Mouse (Mus musculus) cerebellum, postnatal 36 days (tissue): Measurements from ENCODE around the gene Mrpl2.
A peak's percentile ranks its signal among the peaks of the same experiment; 100 is the strongest.

Experiments
- DNase-seq, 2 experiments: peaks; one replicate each; pipeline ENCODE4 v3.0.0; 2021 to 2022; ENCODE audit warnings: mixed read lengths in 2 of 2

Mrpl2 gene

DNA sequence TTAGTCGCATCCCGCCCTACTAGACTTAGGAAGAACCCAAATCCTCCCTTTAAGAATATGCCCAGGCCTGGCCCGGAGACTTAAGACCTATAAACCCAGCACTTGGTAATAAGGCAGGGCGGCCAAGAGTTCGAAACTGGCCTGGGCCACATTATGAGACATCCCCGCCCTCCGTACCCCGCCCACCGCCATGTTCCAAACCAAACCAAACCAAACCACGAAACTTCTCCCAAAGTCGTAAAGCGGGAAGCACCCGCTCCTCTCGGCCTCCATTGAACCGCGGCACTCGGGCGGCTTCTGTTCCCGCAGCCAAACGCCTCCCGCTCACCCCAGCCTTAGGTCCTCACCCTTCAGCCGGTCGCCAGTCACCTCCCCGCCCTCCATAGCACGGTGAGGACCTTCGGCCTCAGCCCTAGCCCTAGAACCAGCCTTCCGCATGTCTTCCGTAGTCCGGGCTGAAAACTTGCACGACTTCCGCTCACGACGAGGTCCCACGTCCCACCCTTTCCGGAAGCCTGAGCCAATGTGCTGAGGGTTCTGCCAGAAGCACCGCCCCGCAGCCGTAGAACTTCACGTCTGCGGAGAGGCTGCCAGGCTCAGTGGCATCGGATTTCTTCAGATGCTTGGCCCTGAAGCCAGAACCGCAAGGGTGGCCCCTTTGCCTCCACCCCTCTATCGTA is 28.0 kb downstream of the Mrpl2 start, which contains the start of gene Rrp36:
Gene Rrp36, minus strand, starts transcription at position 503 of the 680 bp plus-strand sequence.
- DNase-seq: peak; percentile 84 to 85

DNA sequence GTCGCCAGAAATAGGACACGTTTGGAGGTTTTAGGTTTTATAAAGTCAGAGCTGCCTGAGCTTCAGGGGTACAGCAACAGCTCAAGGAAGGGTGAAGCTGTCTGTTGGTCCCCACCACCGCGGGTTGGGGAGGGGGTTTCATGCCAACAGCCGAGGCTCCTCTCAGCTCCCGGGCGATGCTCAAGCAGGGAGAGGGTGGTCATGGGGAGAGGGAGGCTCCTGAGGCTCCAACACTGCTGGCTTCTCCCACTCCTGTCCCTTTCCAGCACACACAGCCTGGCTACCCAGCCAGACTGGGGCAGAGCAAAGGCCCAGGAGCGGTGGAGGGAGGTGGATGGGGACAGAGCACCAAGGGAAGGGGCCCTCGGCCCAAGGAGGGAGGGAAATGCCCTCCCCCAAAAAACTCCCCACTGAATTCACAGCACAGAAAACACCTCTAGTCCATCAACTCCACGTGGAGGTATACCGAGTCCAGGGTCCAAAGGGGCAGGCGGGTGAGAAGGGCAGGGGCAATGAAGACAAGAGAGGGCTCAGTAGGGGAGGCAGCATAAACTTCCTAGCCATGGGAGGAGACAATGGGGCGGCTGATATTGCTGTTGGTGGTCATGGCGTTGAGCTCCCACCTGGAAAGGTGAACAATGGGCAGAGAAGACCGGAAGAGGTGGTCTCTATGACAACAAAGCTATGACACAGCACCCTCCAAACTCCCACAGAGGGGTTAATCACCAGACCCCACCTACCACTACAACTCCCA is 28.7 kb downstream of the Mrpl2 start:
- no peak for DNase-seq

DNA sequence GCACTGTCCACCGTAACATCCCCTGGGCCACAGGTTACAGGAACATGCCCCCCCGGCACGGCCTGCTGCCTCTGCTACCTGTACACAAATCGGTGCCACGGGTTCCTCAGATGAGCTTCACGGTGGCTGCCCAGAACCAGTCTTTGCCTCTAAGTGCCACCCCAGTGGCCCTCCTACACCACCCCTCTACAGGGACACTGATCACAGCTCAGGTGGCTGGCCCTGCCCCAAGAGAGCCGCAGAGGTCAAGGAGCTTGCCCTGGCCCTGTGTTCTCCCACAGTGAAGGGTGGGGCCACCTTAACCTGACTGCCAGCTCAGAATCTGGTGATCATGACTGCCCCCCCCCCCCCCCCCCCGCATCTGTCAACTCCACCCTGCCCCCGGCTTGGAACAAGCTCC is 32.4 kb downstream of the Mrpl2 start, which contains the start of gene Mea1:
Gene Mea1, plus strand, starts transcription at position 378 of the 400 bp plus-strand sequence.
- no peak for DNase-seq

DNA sequence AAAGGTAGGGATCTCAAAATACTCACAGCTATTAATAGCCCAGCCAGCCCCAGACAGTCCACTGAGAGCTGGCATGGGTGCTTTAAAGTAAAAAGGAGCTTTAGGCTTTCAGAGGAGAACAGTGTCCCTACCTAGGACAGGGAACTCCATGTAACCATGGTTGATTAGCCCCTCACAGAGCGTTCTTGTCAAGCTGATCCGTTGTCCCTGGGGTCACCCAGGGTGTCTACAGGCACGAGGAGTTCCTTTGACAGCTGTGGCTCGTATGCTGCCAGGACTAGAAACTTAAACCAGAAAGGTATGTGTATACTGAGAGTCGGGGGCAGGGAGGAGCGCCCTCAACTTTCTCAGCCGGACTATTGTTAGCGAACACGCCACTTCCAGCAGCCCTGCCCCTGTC is 32.9 kb downstream of the Mrpl2 start:
- DNase-seq: no peak

DNA sequence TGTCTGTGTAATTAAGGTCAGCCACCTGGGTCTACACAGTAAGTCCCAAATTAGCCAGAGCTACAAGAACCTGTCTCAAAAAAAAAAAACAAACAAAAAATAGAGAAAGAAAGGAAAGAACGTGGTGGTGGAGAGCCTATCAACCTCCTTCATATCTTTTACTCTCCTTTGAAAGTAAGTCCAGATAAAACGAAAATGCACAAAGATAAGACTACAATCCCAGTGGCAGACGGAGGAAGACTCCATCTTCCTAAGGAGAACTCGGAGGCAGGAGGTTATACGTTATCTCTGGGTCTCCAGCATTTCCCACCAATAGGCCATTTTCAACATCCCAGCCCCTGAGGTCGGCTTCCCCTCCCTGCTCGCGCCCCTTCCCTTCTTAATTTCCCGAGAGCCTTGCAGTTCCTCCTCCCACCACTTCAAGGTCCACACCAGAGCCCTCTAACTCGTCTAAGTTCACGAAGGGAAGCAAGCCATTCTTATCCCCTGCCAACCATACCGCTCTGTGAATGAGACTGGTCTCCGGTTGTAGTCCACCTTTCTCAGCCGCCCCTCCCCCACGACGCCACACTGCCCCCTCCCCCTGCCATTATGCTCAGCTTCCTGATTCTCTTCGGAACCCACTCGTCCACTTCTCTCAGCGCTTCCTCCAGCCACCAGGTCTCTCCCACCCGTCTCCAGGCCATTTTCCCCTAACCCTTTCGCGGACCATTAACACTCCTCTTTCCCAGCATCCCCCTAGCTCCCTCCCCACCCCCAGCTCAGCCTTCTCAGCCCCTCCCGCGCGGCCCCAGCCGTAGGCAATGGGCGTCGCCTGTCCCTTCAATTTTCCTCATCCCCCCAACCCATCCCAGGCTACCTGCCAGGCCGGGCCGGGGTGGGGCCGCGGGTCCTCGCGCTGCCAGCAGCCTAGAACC is 34.1 kb downstream of the Mrpl2 start:
- DNase-seq: peak; percentile 43 to 50

DNA sequence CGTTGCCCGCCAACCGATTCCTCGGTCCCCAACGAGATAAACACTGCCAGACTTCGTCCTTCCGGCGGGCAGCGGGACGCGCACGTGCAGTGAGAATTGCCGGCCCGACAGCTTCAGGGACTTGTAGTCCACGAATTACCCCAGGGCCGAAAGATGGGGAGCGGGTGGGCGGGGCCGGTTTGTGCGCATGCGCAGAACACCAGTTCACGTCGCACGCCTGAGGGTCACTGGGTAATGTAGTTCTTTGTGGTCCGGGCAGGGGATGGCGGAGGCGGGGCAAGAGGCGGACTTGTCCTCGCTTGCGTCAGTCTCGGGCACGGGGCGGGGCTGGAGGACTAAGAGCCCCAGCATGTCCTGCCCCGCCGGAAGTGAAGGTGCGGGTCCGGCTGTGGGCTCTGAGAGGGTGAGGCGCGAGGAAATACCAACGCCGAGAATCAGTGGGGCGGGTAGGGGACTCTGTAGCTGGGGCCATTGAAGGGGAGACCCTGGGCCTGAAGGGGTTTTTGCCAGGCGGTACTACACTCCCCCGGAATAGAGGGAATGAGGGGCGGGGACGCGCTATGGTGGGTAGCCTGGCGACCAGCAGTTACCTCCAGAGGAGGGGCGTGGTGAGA is 34.8 kb downstream of the Mrpl2 start, which contains the start of gene Klhdc3:
Gene Klhdc3, minus strand, starts transcription at position 155 of the 614 bp plus-strand sequence.
- peak; percentile 95 to 98 for DNase-seq

DNA sequence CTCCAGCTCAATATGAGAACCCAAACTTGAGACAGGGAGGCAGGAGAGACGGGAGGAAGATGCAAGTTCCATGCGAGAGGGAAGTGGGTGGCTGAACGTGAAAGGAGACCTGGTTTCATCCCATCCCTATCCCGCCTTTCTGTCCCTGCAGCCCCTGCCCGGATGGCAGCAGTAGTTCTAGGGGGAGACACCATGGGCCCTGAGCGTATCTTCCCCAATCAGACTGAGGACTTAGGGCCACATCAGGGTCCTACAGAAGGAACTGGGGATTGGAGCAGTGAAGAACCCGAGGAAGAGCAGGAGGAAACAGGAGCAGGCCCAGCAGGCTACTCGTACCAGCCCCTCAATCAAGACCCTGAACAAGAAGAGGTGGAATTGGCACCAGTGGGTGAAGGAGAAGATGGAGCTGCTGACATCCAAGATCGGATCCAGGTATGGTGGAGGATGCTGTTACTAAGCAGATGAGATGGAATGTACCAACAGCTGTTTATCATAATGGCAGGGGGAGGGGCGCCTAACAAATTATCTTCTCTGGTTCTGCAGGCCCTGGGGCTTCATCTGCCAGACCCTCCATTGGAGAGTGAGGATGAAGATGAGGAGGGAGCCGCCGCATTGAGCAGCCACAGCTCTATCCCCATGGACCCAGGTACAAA is 35.6 kb downstream of the Mrpl2 start:
- no peak for DNase-seq

DNA sequence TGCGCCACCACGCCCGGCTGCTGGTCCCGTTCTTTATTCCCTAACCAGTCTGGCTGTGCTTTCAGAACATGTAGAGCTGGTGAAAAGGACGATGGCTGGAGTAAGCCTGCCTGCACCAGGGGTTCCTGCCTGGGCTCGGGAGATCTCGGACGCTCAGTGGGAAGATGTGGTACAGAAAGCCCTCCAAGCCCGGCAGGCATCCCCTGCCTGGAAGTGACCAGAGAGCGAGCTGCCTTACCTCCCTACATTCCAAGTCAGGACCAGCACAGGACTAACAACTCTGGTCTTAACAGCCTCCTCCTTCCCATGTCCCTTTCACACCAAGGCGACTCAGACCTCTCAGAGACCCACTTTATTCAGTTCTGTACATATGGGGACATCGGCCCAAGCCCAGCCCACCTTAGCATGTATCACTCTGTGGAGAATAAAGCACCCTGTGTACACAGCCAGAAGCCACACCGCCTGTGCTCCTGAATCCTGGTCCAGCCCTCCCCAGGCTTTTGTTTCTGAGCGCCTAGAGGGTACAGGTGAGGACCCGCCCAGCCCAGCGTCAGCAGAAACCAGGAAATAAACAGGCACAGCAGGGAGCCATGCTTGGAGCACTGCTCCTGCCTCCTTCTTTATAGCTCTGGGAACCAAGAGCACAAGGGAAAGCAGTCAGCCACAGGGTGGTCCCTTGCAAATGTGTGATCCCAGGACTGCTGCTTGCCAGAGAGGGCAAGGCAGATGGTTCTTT is 36.8 kb downstream of the Mrpl2 start:
- no peak for DNase-seq

DNA sequence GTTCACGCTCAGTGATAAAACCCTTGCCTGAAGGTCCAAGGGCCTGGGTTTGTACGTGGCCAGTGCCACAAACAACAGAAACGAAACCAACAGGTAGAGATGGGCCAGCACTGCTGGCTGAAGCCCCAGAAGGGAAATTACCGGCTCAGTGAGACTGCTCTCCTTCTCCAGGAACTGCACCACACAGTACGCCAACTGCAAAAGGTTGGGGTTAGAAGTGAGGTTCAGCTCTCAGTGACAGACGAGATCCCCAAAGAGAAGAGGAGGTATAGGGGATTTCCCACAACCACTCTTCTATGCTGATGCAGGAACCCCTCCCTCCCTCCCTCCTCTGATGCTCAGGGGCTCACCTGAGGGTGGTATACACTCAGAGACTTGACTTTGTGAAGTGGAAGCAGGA is 39.9 kb downstream of the Mrpl2 start:
- DNase-seq: no peak

DNA sequence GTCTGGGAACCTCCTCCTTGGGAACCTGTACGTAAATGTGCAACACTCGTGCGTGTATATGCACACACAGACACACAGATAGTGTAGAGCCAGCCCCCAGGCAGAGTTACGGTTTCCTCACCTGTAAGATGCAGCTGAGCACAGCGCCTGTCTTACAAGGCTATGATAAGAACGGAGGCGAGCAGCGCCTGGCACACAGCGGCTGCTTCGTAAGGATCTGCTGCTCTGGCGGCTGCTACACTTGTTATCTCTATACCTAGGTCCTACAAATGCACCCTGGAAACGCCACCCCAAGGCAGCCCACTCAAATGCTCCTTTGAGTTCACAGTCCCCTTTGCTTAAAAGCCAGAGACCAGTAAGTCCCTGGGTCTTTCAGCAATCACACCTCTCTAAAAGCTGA is 44.6 kb downstream of the Mrpl2 start:
- no peak for DNase-seq

DNA sequence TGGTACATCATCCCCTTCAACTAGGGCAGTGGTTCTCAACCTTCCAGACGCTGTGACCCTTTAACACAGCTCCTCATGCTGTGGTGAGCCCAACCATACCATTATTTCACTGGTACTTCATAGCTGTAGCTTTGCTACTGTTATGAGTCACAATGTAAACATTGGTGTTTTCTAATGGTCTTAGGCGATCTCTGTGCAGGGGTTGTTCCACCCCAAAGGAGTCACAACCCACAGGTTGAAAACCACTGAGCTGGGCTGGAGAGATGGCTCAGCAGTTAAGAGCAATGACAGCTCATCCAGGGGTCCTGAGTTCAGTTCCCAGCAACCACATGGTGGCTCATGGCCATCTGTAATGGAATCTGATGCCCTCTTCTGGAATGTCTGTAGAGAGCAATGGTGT is 45.4 kb downstream of the Mrpl2 start:
- no peak for DNase-seq

DNA sequence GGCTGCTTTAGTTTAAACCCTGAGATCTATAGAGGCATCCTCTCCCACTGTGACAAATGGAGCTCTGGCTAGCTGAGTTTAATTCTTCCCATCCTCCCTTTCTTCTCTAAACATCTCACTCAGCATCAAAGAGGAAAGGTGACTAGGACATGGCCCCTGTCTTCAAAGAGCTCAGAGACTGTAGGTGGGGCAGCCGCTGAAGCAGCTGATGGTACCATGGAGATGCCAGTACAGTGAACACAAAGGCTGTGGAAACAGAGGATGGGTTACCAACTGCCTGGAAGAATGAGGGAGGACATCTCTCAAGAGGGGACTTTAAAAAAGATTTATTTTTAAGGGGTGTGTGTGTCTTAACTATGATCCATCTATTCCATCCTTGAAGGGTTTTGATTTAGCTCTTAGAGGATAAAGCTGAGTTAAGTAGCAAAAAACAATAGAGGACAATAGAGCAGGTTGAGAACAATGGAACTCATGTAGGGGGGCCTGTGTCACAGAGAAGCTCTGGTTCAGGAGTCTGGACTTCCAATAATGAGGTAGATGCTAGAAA is 48.6 kb downstream of the Mrpl2 start:
- DNase-seq: no peak

DNA sequence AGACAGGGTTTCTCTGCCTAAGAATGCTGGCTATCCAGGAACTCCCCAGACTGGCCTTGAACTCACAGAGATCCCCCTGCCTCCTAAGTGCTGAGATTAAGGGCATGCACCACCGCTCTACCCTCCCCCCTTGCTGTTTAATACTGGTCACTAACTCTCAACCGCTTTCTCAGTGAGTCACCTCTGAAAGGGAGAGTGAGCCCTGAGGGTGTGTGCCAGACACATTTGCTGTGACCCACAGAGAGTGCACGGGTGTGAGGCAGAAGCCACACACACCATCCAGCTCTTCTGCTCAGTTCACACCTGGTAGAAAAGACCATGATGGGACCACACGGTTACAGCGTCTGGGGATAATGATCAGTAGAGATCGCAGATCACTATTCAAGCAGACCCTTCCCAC is 52.5 kb downstream of the Mrpl2 start:
- DNase-seq: no peak

DNA sequence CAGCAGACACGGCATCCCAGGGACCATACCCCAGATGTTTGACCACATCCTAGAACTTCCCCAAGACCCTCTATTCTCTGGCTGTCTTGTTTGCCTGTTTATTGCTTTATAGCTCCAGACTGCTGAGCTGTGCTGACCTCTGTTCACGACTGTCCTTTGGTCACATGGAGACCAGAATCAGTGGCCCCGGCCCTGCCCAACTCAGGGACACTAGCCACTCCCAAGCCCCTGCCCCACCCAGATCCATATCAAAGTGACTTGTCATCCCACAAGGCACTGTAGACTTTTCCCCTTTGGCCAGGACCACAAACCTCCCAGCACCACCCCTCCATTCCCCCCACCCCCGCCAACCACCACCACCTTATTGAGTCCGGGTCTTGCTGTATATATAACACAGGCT is 53.2 kb downstream of the Mrpl2 start:
- no peak for DNase-seq
